Mouse (Mus musculus) naive thymus-derived CD4-positive, alpha-beta T cell, adult 2 months (primary cell): ENCODE measurements at regions not wholly inside any gene's neighbourhood (a gene's known extent, or its start where the extent isn't known, plus 50 kb on each side); places are given as distances from the start of the nearest gene placed in this dataset.
A peak's percentile ranks its signal among the peaks of the same experiment; 100 is the strongest.

Experiments
- DNase-seq: peaks from one replicate; pipeline ENCODE4 v3.0.0-alpha.2; 2011; ENCODE audit warnings: low read depth

GRCm38 (mm10) chr3:79996803-79997202 lies 112.5 kb downstream of the Fam198b start:
- no peak for DNase-seq

- no peak for DNase-seq
Measured at GRCm38 (mm10) chr3:80002335-80002734, 118.0 kb downstream of the Fam198b start.

GRCm38 (mm10) chr3:80003300-80004090 lies 119.2 kb downstream of the Fam198b start:
- no peak for DNase-seq

GRCm38 (mm10) chr3:80004556-80004955 lies 120.2 kb downstream of the Fam198b start:
- no peak for DNase-seq

- no peak for DNase-seq
Measured at GRCm38 (mm10) chr3:80004966-80005365, 120.6 kb downstream of the Fam198b start.

- no peak for DNase-seq
Measured at GRCm38 (mm10) chr3:80005371-80005770, 121.0 kb downstream of the Fam198b start.

GRCm38 (mm10) chr3:80006263-80006662 lies 121.9 kb downstream of the Fam198b start:
- no peak for DNase-seq

GRCm38 (mm10) chr3:80007006-80007405 lies 122.7 kb downstream of the Fam198b start:
- DNase-seq, result no peak

GRCm38 (mm10) chr3:80009275-80009674 lies 124.9 kb downstream of the Fam198b start:
- no peak for DNase-seq

GRCm38 (mm10) chr3:80025795-80026194 lies 141.5 kb downstream of the Fam198b start:
- DNase-seq, result no peak

- DNase-seq, result no peak
Measured at GRCm38 (mm10) chr3:80033071-80033470, 148.7 kb downstream of the Fam198b start.

- DNase-seq, result no peak
Measured at GRCm38 (mm10) chr3:80038553-80039129, 154.3 kb downstream of the Fam198b start.

GRCm38 (mm10) chr3:80042756-80043484 lies 158.6 kb downstream of the Fam198b start:
- no peak for DNase-seq

GRCm38 (mm10) chr3:80049495-80050225 lies 165.3 kb downstream of the Fam198b start:
- no peak for DNase-seq

- DNase-seq, result no peak
Measured at GRCm38 (mm10) chr3:80050920-80051319, 166.6 kb downstream of the Fam198b start.

- DNase-seq, result no peak
Measured at GRCm38 (mm10) chr3:80051963-80052362, 167.6 kb downstream of the Fam198b start.

- no peak for DNase-seq
Measured at GRCm38 (mm10) chr3:80052879-80053278, 168.5 kb downstream of the Fam198b start.

- no peak for DNase-seq
Measured at GRCm38 (mm10) chr3:80053435-80053834, 169.1 kb downstream of the Fam198b start.

- DNase-seq, result no peak
Measured at GRCm38 (mm10) chr3:80056636-80057350, 172.5 kb downstream of the Fam198b start.

- DNase-seq, result peak; percentile 6
Measured at GRCm38 (mm10) chr3:80058722-80059121, 174.4 kb downstream of the Fam198b start.

GRCm38 (mm10) chr3:80070726-80071125 lies 186.4 kb downstream of the Fam198b start:
- no peak for DNase-seq
